Mouse (Mus musculus) right cerebral cortex, postnatal 10 days (tissue): ENCODE data around the gene Noct.

Experiments
- DNase-seq, 2 experiments: peaks; one replicate each; pipeline ENCODE4 v3.0.0; 2021; ENCODE audit warnings: low spot score in 2 of 2

Gene Noct

GRCm38 (mm10) chr3:51230886-51231285 lies 6.6 kb downstream of the Noct start:
- no peak for DNase-seq

GRCm38 (mm10) chr3:51231499-51231898 lies 7.3 kb downstream of the Noct start:
- DNase-seq, result no peak

GRCm38 (mm10) chr3:51232205-51232910 lies 8.1 kb downstream of the Noct start:
- DNase-seq, result no peak

- no peak for DNase-seq
These were observed 9.2 kb downstream of the Noct start for GRCm38 (mm10) chr3:51233474-51233873.

GRCm38 (mm10) chr3:51233918-51234751 lies 9.9 kb downstream of the Noct start:
- DNase-seq, result peak; percentile 77 to 82

- no peak for DNase-seq
These were observed 10.5 kb downstream of the Noct start for GRCm38 (mm10) chr3:51234752-51235055.

GRCm38 (mm10) chr3:51238515-51238914 lies 14.3 kb downstream of the Noct start:
- DNase-seq, result no peak

- DNase-seq, result no peak
These were observed 15.3 kb downstream of the Noct start for GRCm38 (mm10) chr3:51239541-51239940.

DNA sequence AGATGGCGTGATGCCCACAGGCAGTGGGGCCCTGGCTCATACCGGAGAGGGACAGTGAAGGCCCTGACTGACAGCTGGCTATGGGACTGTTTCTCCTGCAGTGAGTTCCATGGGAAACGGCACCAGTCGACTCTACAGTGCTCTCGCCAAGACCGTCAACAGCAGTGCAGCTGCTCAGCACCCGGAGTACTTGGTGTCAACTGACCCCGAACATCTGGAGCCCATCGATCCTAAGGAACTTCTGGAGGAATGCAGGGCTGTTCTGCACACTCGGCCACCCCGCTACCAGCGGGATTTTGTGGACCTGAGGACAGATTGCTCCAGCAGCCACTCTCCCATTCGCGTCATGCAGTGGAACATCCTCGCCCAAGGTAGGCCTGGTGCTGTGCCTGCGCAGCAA lies 23.5 kb downstream of the Noct start:
- no peak for DNase-seq

- DNase-seq, result no peak
These were observed 24.4 kb downstream of the Noct start for GRCm38 (mm10) chr3:51248600-51248999.

DNA sequence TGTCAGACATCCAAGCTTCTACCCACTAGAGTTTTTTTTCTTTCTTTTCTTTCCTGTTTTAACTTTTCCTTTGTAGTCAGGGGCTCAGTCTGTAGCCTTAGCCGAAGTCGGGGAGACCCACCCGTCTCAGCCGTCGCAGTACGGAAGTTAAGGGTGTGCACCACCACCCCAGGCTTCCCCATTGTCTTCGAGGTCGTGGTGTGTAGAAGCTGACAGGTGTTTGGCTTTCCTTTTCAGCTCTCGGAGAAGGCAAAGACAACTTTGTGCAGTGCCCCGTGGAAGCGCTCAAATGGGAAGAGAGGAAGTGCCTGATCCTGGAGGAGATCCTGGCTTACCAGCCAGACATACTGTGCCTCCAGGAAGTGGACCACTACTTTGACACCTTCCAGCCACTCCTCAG lies 25.2 kb downstream of the Noct start:
- no peak for DNase-seq

DNA sequence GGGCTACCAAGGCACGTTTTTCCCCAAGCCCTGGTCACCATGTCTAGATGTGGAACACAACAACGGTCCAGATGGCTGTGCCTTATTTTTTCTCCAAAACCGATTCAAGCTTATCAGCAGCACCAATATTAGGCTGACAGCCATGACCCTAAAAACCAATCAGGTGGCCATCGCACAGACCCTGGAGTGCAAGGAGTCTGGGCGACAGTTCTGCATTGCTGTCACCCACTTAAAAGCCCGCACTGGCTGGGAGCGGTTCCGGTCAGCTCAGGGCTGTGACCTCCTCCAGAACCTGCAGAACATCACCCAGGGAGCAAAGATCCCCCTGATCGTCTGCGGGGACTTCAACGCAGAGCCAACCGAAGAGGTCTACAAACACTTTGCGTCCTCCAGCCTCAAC lies 25.6 kb downstream of the Noct start:
- no peak for DNase-seq

- no peak for DNase-seq
These were observed 26.8 kb downstream of the Noct start for GRCm38 (mm10) chr3:51251057-51251456.

GRCm38 (mm10) chr3:51252223-51252622 lies 28.0 kb downstream of the Noct start:
- no peak for DNase-seq

DNA sequence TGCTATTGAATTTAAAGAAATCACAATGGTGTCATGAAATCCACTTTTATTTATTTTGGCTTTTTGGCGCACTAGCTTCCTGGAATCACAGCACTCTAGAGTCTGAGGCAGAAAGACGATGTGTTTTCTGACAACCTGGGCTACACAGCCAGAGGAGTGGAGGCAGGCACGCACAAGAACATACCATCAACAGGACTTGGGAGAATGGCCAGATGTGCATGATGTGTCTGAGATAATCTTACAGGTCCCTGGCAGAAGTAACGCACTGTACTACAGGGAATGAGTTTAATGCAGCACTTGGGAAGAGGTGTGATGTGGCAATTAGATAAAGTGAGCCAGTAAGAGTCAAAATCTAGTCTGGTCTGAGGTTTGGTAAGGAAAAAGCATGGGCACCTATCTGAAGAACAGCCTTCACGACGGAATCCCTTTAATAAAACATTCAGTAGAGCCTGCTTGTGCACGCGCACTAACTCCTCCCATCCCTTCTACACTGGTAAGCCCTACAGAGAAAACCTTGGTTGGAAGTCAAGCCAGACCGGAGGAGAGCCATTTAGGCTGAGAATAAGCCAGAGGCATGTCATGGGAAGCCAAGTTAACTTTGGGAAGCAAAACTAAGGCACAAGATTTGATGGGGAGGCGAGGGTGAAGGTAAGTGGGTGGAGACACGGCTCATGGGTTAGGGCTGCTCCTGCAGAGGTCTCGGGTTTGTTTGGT lies 28.6 kb downstream of the Noct start:
- no peak for DNase-seq

DNA sequence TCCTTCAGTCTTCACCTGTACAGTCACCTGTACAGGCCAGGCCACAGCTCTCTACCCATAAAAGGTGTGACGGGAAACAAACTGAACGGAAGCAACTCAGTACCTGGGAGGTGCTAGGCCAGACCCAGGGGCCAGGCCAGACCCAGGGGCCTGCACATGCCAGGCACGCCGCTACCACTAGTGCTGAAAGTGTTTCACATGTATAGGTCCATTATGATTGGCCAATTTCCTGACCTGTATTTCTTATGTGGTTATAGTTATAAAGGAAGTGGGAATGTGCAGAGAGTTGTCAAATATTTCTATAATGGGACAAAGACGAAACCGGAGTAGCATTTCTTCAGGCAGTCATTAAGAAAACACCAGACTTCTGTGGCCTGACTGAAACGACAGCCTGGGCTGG lies 30.5 kb downstream of the Noct start:
- DNase-seq, result no peak

DNA sequence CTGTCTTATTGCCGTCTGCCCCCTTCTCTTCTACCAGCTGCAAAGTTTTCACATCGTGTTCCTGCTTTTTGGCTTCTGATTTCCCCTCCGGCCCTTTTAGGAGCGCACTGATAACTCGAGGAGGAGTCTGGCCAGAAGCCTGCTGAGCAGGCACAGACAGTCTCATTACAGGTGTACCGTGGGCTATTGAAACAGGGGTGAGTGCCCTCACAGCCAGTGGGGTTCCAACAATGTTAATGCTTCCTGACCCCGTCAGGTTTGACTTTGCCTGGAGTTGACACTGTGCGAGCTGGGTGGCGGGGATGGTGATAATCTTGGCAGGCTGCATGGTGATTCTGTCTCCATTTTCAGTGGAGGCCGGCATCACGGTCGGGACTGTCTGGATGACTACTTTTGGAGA lies 32.2 kb downstream of the Noct start:
- DNase-seq, result peak in 1 of 2 experiments; percentile 19

DNA sequence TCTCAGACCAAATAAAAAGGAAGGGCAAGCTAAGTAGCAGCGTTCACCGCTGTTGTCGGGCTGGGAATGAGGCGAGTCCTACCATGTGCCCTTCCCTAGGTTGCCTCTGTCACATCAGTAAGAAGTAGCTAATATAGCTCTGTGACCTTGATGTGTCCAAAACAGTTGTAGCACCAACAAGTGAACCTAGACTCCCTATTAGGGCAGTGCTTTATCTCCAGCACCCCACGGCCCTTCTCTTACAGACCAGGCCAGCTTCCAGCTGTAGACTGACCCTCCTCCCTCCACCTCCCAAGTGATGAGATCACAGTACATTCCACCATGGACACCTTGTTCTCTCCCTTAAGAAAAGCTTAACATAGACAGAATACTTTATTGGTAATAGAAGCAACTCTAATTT lies 33.8 kb downstream of the Noct start:
- no peak for DNase-seq

GRCm38 (mm10) chr3:51262942-51263341 lies 38.7 kb downstream of the Noct start:
- DNase-seq, result no peak

DNA sequence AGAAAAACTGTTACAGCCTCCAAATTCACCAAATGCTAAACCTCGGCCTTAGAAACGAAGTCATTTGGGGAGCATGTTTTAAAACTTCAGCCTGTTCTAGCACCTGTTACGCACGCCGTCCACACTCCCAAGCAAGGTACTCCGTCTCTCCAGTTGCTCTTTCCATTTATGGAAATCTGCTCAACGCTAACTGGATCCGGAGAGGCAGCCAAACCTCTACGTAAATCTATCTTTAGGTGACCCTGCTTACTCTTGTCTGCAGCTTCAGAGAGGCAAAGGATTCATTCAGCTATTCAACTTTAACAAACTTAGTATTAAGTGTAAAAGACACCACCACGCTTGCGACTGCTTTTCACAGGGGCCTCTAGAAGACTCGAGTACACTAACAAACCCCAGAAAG lies 44.2 kb downstream of the Noct start:
- no peak for DNase-seq

DNA sequence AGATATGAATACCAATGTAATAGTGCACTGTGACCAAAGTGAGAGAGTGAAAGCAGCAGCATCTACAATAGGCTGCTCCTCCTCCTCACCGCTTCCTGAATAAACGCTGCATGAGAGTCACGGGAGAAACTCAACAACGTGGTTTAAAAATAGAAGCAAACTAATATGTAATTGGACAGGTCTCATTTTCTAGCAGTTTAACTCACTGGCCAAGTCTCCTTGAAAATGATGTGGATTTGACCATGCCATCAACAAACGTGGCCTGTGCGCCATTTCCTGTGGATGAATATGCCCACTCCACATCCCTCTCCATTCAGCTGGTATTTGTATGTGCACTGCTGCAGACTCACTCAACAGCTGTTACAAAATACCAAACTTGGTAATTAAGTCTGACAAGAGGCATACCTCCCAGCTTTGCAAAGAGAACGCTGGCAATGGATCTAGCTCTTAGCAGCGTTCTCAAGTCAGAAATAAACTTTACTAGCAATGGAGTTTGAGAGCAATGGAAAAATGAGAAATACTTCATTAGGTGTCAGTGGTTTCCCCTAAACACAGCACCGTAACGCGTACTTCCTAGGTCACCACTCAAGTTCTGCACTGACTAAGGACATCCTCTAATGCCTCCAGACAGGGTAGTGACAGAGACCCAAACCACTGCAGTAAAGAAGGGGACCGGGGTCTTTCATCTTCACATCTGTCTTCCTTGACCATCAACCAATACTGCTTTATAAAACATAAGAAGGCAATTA lies 46.0 kb downstream of the Noct start:
- DNase-seq, result no peak

- peak; percentile 99 for DNase-seq
These were observed 51.7 kb downstream of the Noct start for GRCm38 (mm10) chr3:51275956-51276398.
